Mouse (Mus musculus) midbrain, embryonic 15.5 days (tissue): ENCODE results near the gene Slc37a1. TPM values are rescaled to one million over a fixed set of nuclear protein-coding genes. Genes with fewer than 3 reads are reported as not detected.

Source experiments
- ATAC-seq: fragments of 200-750 bp; cut with Nextera tagmentation; replicated peaks from 2 replicates; pipeline ENCODE4 v1.8.0; 2017; ENCODE audit warnings: moderate TSS enrichment
- H3K27ac ChIP-seq: fragments of 300-500 bp; sonication (generic); 2 replicates; pipeline ENCODE4 v1.5.1; 2015; ENCODE audit warnings: mild to moderate bottlenecking, inconsistent platforms
- H3K27me3 ChIP-seq: fragments of 300-500 bp; sonication (generic); replicated peaks from 2 replicates; pipeline ENCODE4 v1.6.1; 2015; ENCODE audit warnings: inconsistent platforms
- H3K36me3 ChIP-seq: fragments of 300-500 bp; sonication (generic); replicated peaks from 2 replicates; pipeline ENCODE4 v1.6.1; 2015; ENCODE audit warnings: inconsistent platforms
- H3K4me1 ChIP-seq: fragments of 300-500 bp; sonication (generic); 2 replicates; pipeline ENCODE4 v1.6.1; 2015; ENCODE audit warnings: inconsistent platforms
- H3K4me2 ChIP-seq: fragments of 300-500 bp; sonication (generic); 2 replicates; pipeline ENCODE4 v1.6.1; 2015; ENCODE audit warnings: inconsistent platforms, mild to moderate bottlenecking, moderate library complexity
- H3K4me3 ChIP-seq: fragments of 300-500 bp; sonication (generic); 2 replicates; pipeline ENCODE4 v1.5.1; 2015; ENCODE audit warnings: mild to moderate bottlenecking, inconsistent platforms
- H3K9ac ChIP-seq: fragments of 300-500 bp; sonication (generic); 2 replicates; pipeline ENCODE4 v1.6.1; 2015; ENCODE audit warnings: mild to moderate bottlenecking, inconsistent platforms
- H3K9me3 ChIP-seq: fragments of 300-500 bp; sonication (generic); 2 replicates; pipeline ENCODE4 v1.6.1; 2016; ENCODE audit warnings: inconsistent platforms
- WGBS: fragments of 180-500 bp; shearing (Covaris S2); methylation state at CpG from one replicate; pipeline ENCODE4 v1.1.7; 2015; ENCODE audit warnings: mixed read lengths; 5-methylcytosine and 5-hydroxymethylcytosine counted together
- polyA plus RNA-seq: library from polyadenylated mRNA; unstranded; fragments of >200 nt; fragmentation: Nextera tagmentation; extraction: Ambion mirVana; gene quantifications from 2 replicates; pipeline ENCODE4 v1.2.1, GENCODE M21; 2015

Gene Slc37a1
- polyA plus RNA-seq, 1 experiment from 2014 or later, result 13.4 TPM

GRCm38 (mm10) chr17:31281830-31282686 is 4.5 kb upstream of the Slc37a1 start:
- WGBS, result 31% methylated on average over 19 of the region's 19 CpGs
- Histone ChIP-seq H3K9ac (no peak overlapping the region), H3K9me3 (no peaks in the 10 kb centered on the region), H3K4me1 (peaks cover 17% of the 10 kb centered on the region), H3K36me3 (no peaks in the 10 kb centered on the region), H3K27me3 (no peaks in the 10 kb centered on the region), H3K27ac (peak overlapping the region; percentile 54), H3K4me2 (peak overlapping the region; percentile 22), H3K4me3 (no peak overlapping the region)
- ATAC-seq, result no peak

GRCm38 (mm10) chr17:31282687-31283053 is 3.9 kb upstream of the Slc37a1 start:
- Histone ChIP-seq H3K4me3 (no peak overlapping the region), H3K27ac (no peak overlapping the region), H3K36me3 (no peaks in the 10 kb centered on the region), H3K4me1 (peaks cover 12% of the 10 kb centered on the region), H3K9me3 (no peaks in the 10 kb centered on the region), H3K9ac (no peak overlapping the region), H3K4me2 (peak overlapping the region; percentile 22), H3K27me3 (no peaks in the 10 kb centered on the region)
- ATAC-seq, result no peak
- 6% methylated on average over 7 of the region's 7 CpGs for WGBS

- Histone ChIP-seq H3K27me3 (no peaks in the 10 kb centered on the region), H3K36me3 (no peaks in the 10 kb centered on the region), H3K9me3 (no peaks in the 10 kb centered on the region), H3K27ac (no peak overlapping the region), H3K4me1 (peaks cover 12% of the 10 kb centered on the region), H3K9ac (no peak overlapping the region), H3K4me3 (no peak overlapping the region), H3K4me2 (no peak overlapping the region)
- no peak for ATAC-seq
- WGBS, result 71% methylated on average over 2 of the region's 2 CpGs
Observed at GRCm38 (mm10) chr17:31285867-31286266, 725 bp upstream of the Slc37a1 start.

DNA sequence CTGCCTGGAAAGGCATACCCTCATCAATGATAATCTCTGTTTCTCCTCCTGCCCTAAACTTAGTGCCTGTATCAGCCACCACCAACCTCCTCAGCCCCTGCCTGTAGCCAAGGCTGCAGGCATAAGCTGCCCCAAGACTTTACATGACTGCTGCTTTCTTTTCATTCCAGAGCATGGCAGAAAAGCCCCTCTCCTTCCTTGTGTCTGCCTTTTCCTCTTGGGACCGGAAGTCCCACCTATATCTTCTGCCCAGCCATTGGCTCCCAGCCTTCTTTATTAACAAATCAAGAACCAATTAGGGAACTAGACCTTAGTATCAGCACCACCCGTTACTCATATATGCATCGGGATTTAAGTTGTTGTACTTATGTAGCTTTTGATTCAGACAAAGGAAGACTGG is 624 bp downstream of the Slc37a1 start:
- no peaks in the 10 kb centered on the region for H3K27me3 ChIP-seq
- ATAC-seq, result no peak
- no peaks in the 10 kb centered on the region for H3K9me3 ChIP-seq
- no peak overlapping the region for H3K4me3 ChIP-seq
- H3K4me1 ChIP-seq, result peaks cover 12% of the 10 kb centered on the region
- no peaks in the 10 kb centered on the region for H3K36me3 ChIP-seq
- no peak overlapping the region for H3K9ac ChIP-seq
- no peak overlapping the region for H3K27ac ChIP-seq
- 84% methylated on average over 3 of the region's 3 CpGs for WGBS
- no peak overlapping the region for H3K4me2 ChIP-seq

GRCm38 (mm10) chr17:31288999-31289726 is 2.6 kb downstream of the Slc37a1 start:
- ATAC-seq, result no peak
- 61% methylated on average over 7 of the region's 7 CpGs for WGBS

GRCm38 (mm10) chr17:31290311-31290710 is 3.7 kb downstream of the Slc37a1 start:
- Histone ChIP-seq H3K4me2 (no peak overlapping the region), H3K36me3 (no peaks in the 10 kb centered on the region), H3K9me3 (no peaks in the 10 kb centered on the region), H3K4me3 (no peak overlapping the region), H3K27me3 (no peaks in the 10 kb centered on the region), H3K9ac (no peak overlapping the region), H3K27ac (no peak overlapping the region), H3K4me1 (peaks cover 7% of the 10 kb centered on the region)
- ATAC-seq, result no peak

More at GRCm38 (mm10) chr17:31288999-31289726, 2.6 kb downstream of the Slc37a1 start:
- Histone ChIP-seq H3K4me1 (0 out of 2 replicates have a peak, but pooled peaks cover 3% of the 10 kb centered on the region), H3K27ac (no peak overlapping the region), H3K4me2 (no peak overlapping the region), H3K9me3 (no peaks in the 10 kb centered on the region), H3K36me3 (no peaks in the 10 kb centered on the region), H3K9ac (no peak overlapping the region), H3K27me3 (no peaks in the 10 kb centered on the region), H3K4me3 (no peak overlapping the region)

DNA sequence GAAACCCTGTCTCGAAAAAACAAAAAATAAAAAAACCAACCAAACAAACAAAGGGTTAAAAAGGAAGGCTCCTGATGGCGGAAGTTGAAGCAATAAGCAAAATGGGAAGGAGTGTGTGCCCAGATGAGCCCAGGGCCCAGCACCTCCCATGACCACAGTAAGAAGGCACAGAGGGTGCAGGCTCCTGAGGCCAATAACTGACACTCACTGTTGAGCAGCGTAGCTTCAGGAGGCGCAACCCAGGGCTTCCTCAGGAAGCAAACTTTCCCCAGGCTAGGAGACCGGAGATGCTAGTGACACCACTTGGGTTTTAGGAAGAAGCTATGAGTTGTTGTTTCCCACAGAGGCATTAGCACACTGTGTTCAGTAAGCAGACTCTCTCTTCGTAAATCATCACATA is 4.3 kb downstream of the Slc37a1 start:
- Histone ChIP-seq H3K4me2 (no peak overlapping the region), H3K9me3 (no peaks in the 10 kb centered on the region), H3K27ac (no peak overlapping the region), H3K36me3 (no peaks in the 10 kb centered on the region), H3K9ac (no peak overlapping the region), H3K27me3 (no peaks in the 10 kb centered on the region), H3K4me1 (peaks cover 13% of the 10 kb centered on the region), H3K4me3 (no peak overlapping the region)
- WGBS, result 73% methylated on average over 6 of the region's 6 CpGs
- ATAC-seq, result no peak

DNA sequence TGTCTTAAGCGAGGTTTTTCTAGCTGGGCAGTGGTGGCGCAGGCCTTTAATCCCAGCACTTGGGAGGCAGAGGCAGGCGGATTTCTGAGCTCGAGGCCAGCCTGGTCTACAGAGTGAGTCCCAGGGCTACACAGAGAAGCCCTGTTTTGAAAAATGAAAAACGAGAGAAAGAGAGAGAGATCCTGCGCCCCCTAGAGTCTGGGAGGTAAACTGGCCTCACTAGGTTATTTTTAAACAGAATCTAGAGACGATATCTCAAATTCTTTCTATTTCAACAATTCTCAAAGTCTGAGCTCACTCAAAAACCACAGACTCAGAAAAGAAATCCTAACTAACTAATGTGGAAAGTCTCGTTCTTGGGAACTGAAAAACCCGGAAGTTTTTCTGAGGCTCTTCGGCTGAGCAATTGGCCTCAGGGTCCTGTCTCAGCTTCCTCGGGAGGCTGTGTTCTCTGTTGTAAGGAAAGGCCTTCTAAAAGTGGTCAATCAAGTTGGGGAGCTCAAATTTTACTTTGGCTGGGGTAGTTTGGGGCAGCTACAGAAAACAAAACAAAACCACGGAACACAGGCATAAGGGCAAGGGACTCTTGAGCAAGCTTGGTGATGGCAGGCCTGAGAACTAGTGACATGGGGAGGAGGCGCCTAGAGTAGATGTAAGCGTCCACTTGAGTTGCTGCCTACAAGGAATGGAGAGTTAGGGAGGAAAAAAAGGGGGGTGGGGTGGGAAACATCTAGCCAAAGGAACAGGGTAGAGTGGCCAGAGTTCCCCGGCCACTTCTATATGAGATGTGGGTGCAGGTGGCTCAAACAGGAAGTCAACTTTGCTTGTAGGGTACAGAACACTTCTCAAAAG is 8.0 kb downstream of the Slc37a1 start:
- Histone ChIP-seq H3K27ac (no peak overlapping the region), H3K9ac (no peak overlapping the region), H3K4me1 (peaks cover 28% of the 10 kb centered on the region), H3K9me3 (no peaks in the 10 kb centered on the region), H3K4me2 (peak overlapping the region; percentile 92; the same call in 1 of the 2 replicates), H3K36me3 (no peaks in the 10 kb centered on the region), H3K27me3 (no peaks in the 10 kb centered on the region), H3K4me3 (no peak overlapping the region)
- 88% methylated on average over 15 of the region's 15 CpGs for WGBS
- no peak for ATAC-seq

GRCm38 (mm10) chr17:31295215-31295891 is 8.8 kb downstream of the Slc37a1 start:
- 21% methylated on average over 25 of the region's 25 CpGs for WGBS
- ATAC-seq, result peak; percentile 48; the same call in 1 of the 2 replicates
- peak overlapping the region; percentile 68 for H3K4me3 ChIP-seq
- H3K9ac ChIP-seq, result peak overlapping the region; percentile 69
- H3K4me1 ChIP-seq, result peaks cover 28% of the 10 kb centered on the region
- no peaks in the 10 kb centered on the region for H3K36me3 ChIP-seq
- H3K9me3 ChIP-seq, result no peaks in the 10 kb centered on the region
- H3K27ac ChIP-seq, result peak overlapping the region; percentile 81
- peak overlapping the region; percentile 92 for H3K4me2 ChIP-seq
- H3K27me3 ChIP-seq, result no peaks in the 10 kb centered on the region

- H3K9ac ChIP-seq, result peak overlapping the region; percentile 69
- WGBS, result under 1% methylated on average over 63 of the region's 68 CpGs
- peak overlapping the region; percentile 81 for H3K27ac ChIP-seq
- H3K4me3 ChIP-seq, result peak overlapping the region; percentile 68
- no peaks in the 10 kb centered on the region for H3K36me3 ChIP-seq
- ATAC-seq, result peak; percentile 86
- H3K4me2 ChIP-seq, result peak overlapping the region; percentile 92
- peaks cover 28% of the 10 kb centered on the region for H3K4me1 ChIP-seq
- no peaks in the 10 kb centered on the region for H3K9me3 ChIP-seq
- no peaks in the 10 kb centered on the region for H3K27me3 ChIP-seq
Observed at GRCm38 (mm10) chr17:31295892-31296781, 9.5 kb downstream of the Slc37a1 start.

DNA sequence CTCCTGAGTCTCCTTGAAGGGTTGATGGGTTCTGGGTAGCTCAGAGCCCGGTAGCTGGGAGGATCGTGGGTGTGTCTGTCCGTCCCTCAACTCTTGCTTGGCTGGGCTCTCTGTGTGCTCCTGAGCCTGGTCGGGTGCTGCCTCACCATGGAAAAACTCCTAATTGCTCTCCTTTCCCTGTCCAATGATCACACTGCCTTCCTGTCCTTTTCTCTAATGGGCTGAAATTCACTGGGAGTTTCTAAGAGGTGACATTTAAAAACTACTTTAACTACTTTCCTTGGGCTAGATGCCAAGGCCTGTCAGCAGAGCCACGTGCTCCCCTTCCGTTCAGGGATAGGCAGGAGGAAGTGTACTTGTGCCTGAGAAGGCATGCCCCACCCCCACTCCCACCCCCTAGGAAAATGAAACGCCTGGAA is 10.9 kb downstream of the Slc37a1 start:
- Histone ChIP-seq H3K4me1 (peaks cover 28% of the 10 kb centered on the region), H3K4me2 (peak overlapping the region; percentile 92), H3K9me3 (no peaks in the 10 kb centered on the region), H3K27ac (no peak overlapping the region), H3K27me3 (no peaks in the 10 kb centered on the region), H3K9ac (no peak overlapping the region), H3K36me3 (no peaks in the 10 kb centered on the region), H3K4me3 (peak overlapping the region; percentile 68)
- ATAC-seq, result no peak
- WGBS, result 15% methylated on average over 7 of the region's 7 CpGs
